ENCODE assay signal across 25 mouse cellular contexts in the genomic region with DNA sequence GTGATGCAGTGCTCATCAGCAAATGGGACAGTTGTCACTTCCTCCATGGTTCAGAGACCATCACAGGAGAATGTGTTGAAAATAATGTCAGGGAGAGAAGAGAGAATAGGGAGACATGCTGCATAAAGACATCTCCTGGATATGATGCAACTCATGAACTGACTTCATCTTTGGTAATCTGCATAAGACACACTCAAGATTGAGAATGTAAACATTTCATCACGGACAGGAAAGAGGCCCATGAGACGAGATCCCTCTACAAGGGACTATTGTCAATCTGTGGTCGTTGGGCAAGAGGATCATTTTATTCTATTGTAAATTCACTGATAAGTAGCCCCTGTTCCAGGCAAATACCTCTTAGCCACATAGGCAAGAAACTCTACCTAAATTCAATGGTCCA.
A peak's percentile ranks its signal among the peaks of the same experiment; 100 is the strongest.
DNase-seq lines count a peak whose midpoint lies in the region; ATAC-seq lines count a peak whose summit lies in the region.
"Had no signal": no experiment of that assay in that cellular context is flagged by ENCODE, and none has a peak within 500 bp of the region (broad histone marks: within the 10 kb centered on the region; RNA-seq: fewer than 3 reads in every experiment).

No protein-coding gene starts in this region.

- no peaks in the 10 kb centered on the region for H3K9me3 ChIP-seq in hindbrain, embryonic 13.5 days
- H3K9me3 ChIP-seq: embryonic facial prominence, embryonic 13.5 days; embryonic facial prominence, embryonic 15.5 days; forebrain, embryonic 12.5 days; G1E had no signal

- 96% methylated on average over 3 of the region's 3 CpGs for WGBS in hindbrain, embryonic 13.5 days

- peak; percentile 75 for ATAC-seq in granulocyte monocyte progenitor cell, adult 5-6 weeks (replicated peaks; ENCODE audit: poor library complexity, severe bottlenecking)
- peak; percentile 76 for ATAC-seq in megakaryocyte progenitor cell, adult 5-6 weeks (replicated peaks; ENCODE audit: poor library complexity)
- no peak for ATAC-seq in hindbrain, embryonic 13.5 days (ENCODE audit: low FRiP score)
- ATAC-seq: activated CD4-positive, CD25-positive, alpha-beta regulatory T cell, adult 4 months; CD4-positive, CD25-positive, alpha-beta regulatory T cell, adult 4 months; forebrain, embryonic 14.5 days; forebrain, embryonic 16.5 days had no signal

- H3K4me2 ChIP-seq in hindbrain, embryonic 13.5 days: no peak overlapping the region
- H3K4me2 ChIP-seq: embryonic facial prominence, embryonic 13.5 days; embryonic facial prominence, embryonic 15.5 days; forebrain, embryonic 12.5 days had no signal

- H3K36me3 ChIP-seq in hindbrain, embryonic 13.5 days: no peaks in the 10 kb centered on the region; the same call in 1 of the 2 replicates
- H3K36me3 ChIP-seq: embryonic facial prominence, embryonic 15.5 days; G1E had no signal

- H3K4me1 ChIP-seq in hindbrain, embryonic 13.5 days (replicated peaks): peaks cover 26% of the 10 kb centered on the region
- H3K4me1 ChIP-seq: forebrain, embryonic 12.5 days had no signal

- no peak overlapping the region for H3K4me3 ChIP-seq in hindbrain, embryonic 13.5 days
- H3K4me3 ChIP-seq: embryonic facial prominence, embryonic 13.5 days; embryonic facial prominence, embryonic 15.5 days; erythroblast, embryonic 14.5 days; forebrain, embryonic 10.5 days; forebrain, embryonic 12.5 days had no signal

- intact Hi-C loops in gastrocnemius, postnatal 14 days (cut with DNase I; ENCODE audit: low total_unique reads): no loop called here

- no peak overlapping the region for H3K27ac ChIP-seq in hindbrain, embryonic 13.5 days
- H3K27ac ChIP-seq: embryonic facial prominence, embryonic 13.5 days; embryonic facial prominence, embryonic 15.5 days; forebrain, embryonic 10.5 days; forebrain, embryonic 12.5 days had no signal

- peak; percentile 1 for DNase-seq in thymus, postnatal 4 days
- DNase-seq in thymus, postnatal 14 days: no peak
- DNase-seq in gastrocnemius, postnatal 14 days: no peak
- DNase-seq: adrenal gland, postnatal 14 days; B cell, adult 2 months; cerebellum, adult 11-12 months; cerebellum, adult 2 months; cerebellum, adult 9-11 months; cerebellum, postnatal 36 days; embryo, embryonic 11 days had no signal

- H3K27me3 ChIP-seq in hindbrain, embryonic 13.5 days: no peaks in the 10 kb centered on the region
- H3K27me3 ChIP-seq: CH12.LX; embryonic facial prominence, embryonic 13.5 days; embryonic facial prominence, embryonic 15.5 days; forebrain, embryonic 12.5 days; Patski had no signal

- no peak overlapping the region for H3K9ac ChIP-seq in hindbrain, embryonic 13.5 days
- H3K9ac ChIP-seq: embryonic facial prominence, embryonic 13.5 days; embryonic facial prominence, embryonic 15.5 days; forebrain, embryonic 12.5 days had no signal
